Mouse (Mus musculus): Measurements from ENCODE around the gene Cep295nl. TPM values are rescaled to one million over a fixed set of nuclear protein-coding genes. Genes with fewer than 3 reads are reported as not detected.
"Not testable (repeated sequence)": the region's sequence is repeated elsewhere in the genome, so short reads cannot be mapped to it uniquely, and the experiment has no call there.

The Cep295nl gene
- total and polyA plus RNA-seq, 2 experiments from 2014 or later, result 0.21 to 0.33 TPM

GRCm38 (mm10) chr11:118316231-118316806 is 26.0 kb downstream of the Cep295nl start:
- 88% methylated on average over 8 of the region's 8 CpGs for WGBS
- H3K4me3 ChIP-seq (ENCODE audit: low read depth, low read length), result no peak overlapping the region
- H3K36me3 ChIP-seq (ENCODE audit: insufficient read depth), result peaks cover 41% of the 10 kb centered on the region
- H3K9ac ChIP-seq, result no peak overlapping the region
- no peak for TF ChIP-seq CTCF (IDR thresholded peaks at IDR 0.05; ENCODE audit: low read depth)
- no peak overlapping the region for H3K27ac ChIP-seq (ENCODE audit: low read depth, low read length)
- H3K27me3 ChIP-seq (ENCODE audit: insufficient read depth, low read length), result no peaks in the 10 kb centered on the region
- no peak overlapping the region for H3K4me2 ChIP-seq (ENCODE audit: low read depth)
- DNase-seq (no peak), ATAC-seq (no peak)
- H3K9me3 ChIP-seq (ENCODE audit: low read length), result no peaks in the 10 kb centered on the region
- no peaks in the 10 kb centered on the region for H3K4me1 ChIP-seq (ENCODE audit: insufficient read depth)

GRCm38 (mm10) chr11:118312132-118312723 is 30.1 kb downstream of the Cep295nl start:
- no peaks in the 10 kb centered on the region for H3K4me1 ChIP-seq (ENCODE audit: insufficient read depth)
- H3K9me3 ChIP-seq (ENCODE audit: low read length), result no peaks in the 10 kb centered on the region
- peaks cover 50% of the 10 kb centered on the region for H3K36me3 ChIP-seq (ENCODE audit: insufficient read depth)
- WGBS, result 86% methylated on average over 6 of the region's 6 CpGs
- no peaks in the 10 kb centered on the region for H3K27me3 ChIP-seq (ENCODE audit: insufficient read depth, low read length)
- no peak overlapping the region for H3K4me2 ChIP-seq (ENCODE audit: low read depth)
- DNase-seq (no peak), ATAC-seq (no peak)
- no peak overlapping the region for H3K27ac ChIP-seq (ENCODE audit: low read depth, low read length)
- TF ChIP-seq CTCF (IDR thresholded peaks at IDR 0.05; ENCODE audit: low read depth), result no peak
- H3K4me3 ChIP-seq (ENCODE audit: low read depth, low read length), result no peak overlapping the region
- H3K9ac ChIP-seq, result no peak overlapping the region

- DNase-seq; H3K9ac ChIP-seq; H3K27ac ChIP-seq (ENCODE audit: low read depth, low read length); H3K4me2 ChIP-seq (ENCODE audit: low read depth); H3K9me3 ChIP-seq (ENCODE audit: low read length); ATAC-seq; H3K4me1 ChIP-seq (ENCODE audit: insufficient read depth); H3K4me3 ChIP-seq (ENCODE audit: low read depth, low read length); H3K27me3 ChIP-seq (ENCODE audit: insufficient read depth, low read length): not testable (repeated sequence)
- 83% methylated on average over 2 of the region's 2 CpGs for WGBS
- H3K36me3 ChIP-seq (ENCODE audit: insufficient read depth), result peaks cover 41% of the 10 kb centered on the region
Measured at GRCm38 (mm10) chr11:118307962-118308361, 34.3 kb downstream of the Cep295nl start.

GRCm38 (mm10) chr11:118303959-118304358 is 38.3 kb downstream of the Cep295nl start:
- H3K4me3 ChIP-seq (ENCODE audit: low read depth, low read length); H3K9me3 ChIP-seq (ENCODE audit: low read length); H3K27ac ChIP-seq (ENCODE audit: low read depth, low read length); ATAC-seq; H3K27me3 ChIP-seq (ENCODE audit: insufficient read depth, low read length); DNase-seq; H3K9ac ChIP-seq; H3K4me2 ChIP-seq (ENCODE audit: low read depth); H3K4me1 ChIP-seq (ENCODE audit: insufficient read depth): not testable (repeated sequence)
- WGBS, result 92% methylated on average over 4 of the region's 4 CpGs
- H3K36me3 ChIP-seq (ENCODE audit: insufficient read depth), result peaks cover 28% of the 10 kb centered on the region

- Histone ChIP-seq H3K27ac (ENCODE audit: low read depth, low read length) (no peak overlapping the region), H3K9me3 (ENCODE audit: low read length) (no peaks in the 10 kb centered on the region), H3K4me3 (ENCODE audit: low read depth, low read length) (no peak overlapping the region), H3K4me1 (ENCODE audit: insufficient read depth) (no peaks in the 10 kb centered on the region), H3K27me3 (ENCODE audit: insufficient read depth, low read length) (no peaks in the 10 kb centered on the region), H3K9ac (no peak overlapping the region), H3K4me2 (ENCODE audit: low read depth) (no peak overlapping the region), H3K36me3 (ENCODE audit: insufficient read depth) (peaks cover 16% of the 10 kb centered on the region)
- WGBS, result 94% methylated on average over 2 of the region's 2 CpGs
- no peak for TF ChIP-seq CTCF (IDR thresholded peaks at IDR 0.05; ENCODE audit: low read depth)
- ATAC-seq (no peak), DNase-seq (no peak)
Measured at GRCm38 (mm10) chr11:118298810-118299209, 43.5 kb downstream of the Cep295nl start.

GRCm38 (mm10) chr11:118297967-118298366 is 44.3 kb downstream of the Cep295nl start:
- no peak for DNase-seq
- Histone ChIP-seq H3K36me3 (ENCODE audit: insufficient read depth) (peaks cover 8% of the 10 kb centered on the region; the same call in 1 of the 2 replicates), H3K9me3 (ENCODE audit: low read length) (no peaks in the 10 kb centered on the region), H3K27ac (ENCODE audit: low read depth, low read length) (no peak overlapping the region), H3K4me2 (ENCODE audit: low read depth) (no peak overlapping the region), H3K27me3 (ENCODE audit: insufficient read depth, low read length) (no peaks in the 10 kb centered on the region), H3K4me3 (ENCODE audit: low read depth, low read length) (no peak overlapping the region), H3K9ac (no peak overlapping the region), H3K4me1 (ENCODE audit: insufficient read depth) (no peaks in the 10 kb centered on the region)
- ATAC-seq, result no peak
- TF ChIP-seq CTCF (IDR thresholded peaks at IDR 0.05; ENCODE audit: low read depth), result peak; percentile 26; the same call in 1 of the 2 replicates
- 72% methylated on average over 3 of the region's 3 CpGs for WGBS

- Histone ChIP-seq H3K9me3 (ENCODE audit: low read length) (no peaks in the 10 kb centered on the region), H3K4me3 (ENCODE audit: low read depth, low read length) (no peak overlapping the region), H3K36me3 (ENCODE audit: insufficient read depth) (no peaks in the 10 kb centered on the region), H3K27ac (ENCODE audit: low read depth, low read length) (no peak overlapping the region), H3K4me2 (ENCODE audit: low read depth) (no peak overlapping the region), H3K4me1 (ENCODE audit: insufficient read depth) (peaks cover 4% of the 10 kb centered on the region; the same call in 1 of the 2 replicates), H3K9ac (no peak overlapping the region), H3K27me3 (ENCODE audit: insufficient read depth, low read length) (no peaks in the 10 kb centered on the region)
- ATAC-seq (no peak), DNase-seq (no peak)
- 59% methylated on average over 2 of the region's 2 CpGs for WGBS
- no peak for TF ChIP-seq CTCF (IDR thresholded peaks at IDR 0.05; ENCODE audit: low read depth)
Measured at GRCm38 (mm10) chr11:118295026-118295425, 47.3 kb downstream of the Cep295nl start.

Data from forebrain, postnatal 0 days (tissue).